Mouse (Mus musculus) hindbrain, embryonic 11.5 days (tissue): ENCODE measurements around the gene Atp1b1. TPM values are rescaled to one million over a fixed set of nuclear protein-coding genes. Genes with fewer than 3 reads are reported as not detected.

Experiments used
- ATAC-seq: fragments of 200-750 bp; cut with Nextera tagmentation; 2 replicates; pipeline ENCODE4 v1.8.0; 2017; ENCODE audit warnings: mild to moderate bottlenecking, moderate TSS enrichment, moderate library complexity; ENCODE audit not compliant: low FRiP score
- DNase-seq: peaks from one replicate; pipeline ENCODE4 v3.0.0-alpha.2; 2015; ENCODE audit warnings: low spot score
- H3K27ac ChIP-seq: fragments of 300-500 bp; sonication (generic); 2 replicates; pipeline ENCODE4 v1.5.1; 2014; ENCODE audit warnings: mild to moderate bottlenecking, low read depth, low read length
- H3K27me3 ChIP-seq: fragments of 300-500 bp; sonication (generic); 2 replicates; pipeline ENCODE4 v1.6.1; 2014; ENCODE audit warnings: mild to moderate bottlenecking, low read length, moderate library complexity, mixed read lengths; ENCODE audit not compliant: control insufficient read depth, insufficient read depth
- H3K36me3 ChIP-seq: fragments of 300-500 bp; sonication (generic); 2 replicates; pipeline ENCODE4 v1.6.1; 2014; ENCODE audit warnings: mild to moderate bottlenecking, low read length, moderate library complexity, mixed read lengths; ENCODE audit not compliant: control insufficient read depth, insufficient read depth
- H3K4me1 ChIP-seq: fragments of 300-500 bp; sonication (generic); replicated peaks from 2 replicates; pipeline ENCODE4 v1.6.1; 2014; ENCODE audit warnings: low read length, mixed read lengths; ENCODE audit not compliant: control insufficient read depth, insufficient read depth
- H3K4me2 ChIP-seq: fragments of 300-500 bp; sonication (generic); replicated peaks from 2 replicates; pipeline ENCODE4 v1.6.1; 2014; ENCODE audit warnings: mild to moderate bottlenecking, low read depth, low read length
- H3K4me3 ChIP-seq: fragments of 300-500 bp; sonication (generic); 2 replicates; pipeline ENCODE4 v1.5.1; 2014; ENCODE audit warnings: low read depth, low read length
- H3K9ac ChIP-seq: fragments of 300-500 bp; sonication (generic); 2 replicates; pipeline ENCODE4 v1.6.1; 2014; ENCODE audit warnings: low read depth, low read length
- H3K9me3 ChIP-seq: fragments of 300-500 bp; sonication (generic); 2 replicates; pipeline ENCODE4 v1.6.1; 2016; ENCODE audit warnings: low read length; ENCODE audit not compliant: control insufficient read depth
- WGBS: fragments of 180-500 bp; shearing (Covaris S2); extraction: QIAGEN DNeasy Blood & Tissue Kit; methylation state at CpG from one replicate; pipeline ENCODE4 v1.1.7; 2014; 5-methylcytosine and 5-hydroxymethylcytosine counted together
- polyA plus RNA-seq: library from polyadenylated mRNA; unstranded; fragments of >200 nt; fragmentation: Nextera tagmentation; extraction: Ambion mirVana; gene quantifications from 2 replicates; pipeline ENCODE4 v1.2.1, GENCODE M21; 2014

Atp1b1 gene
- polyA plus RNA-seq, 1 experiment from 2014 or later: 28.7 TPM

DNA sequence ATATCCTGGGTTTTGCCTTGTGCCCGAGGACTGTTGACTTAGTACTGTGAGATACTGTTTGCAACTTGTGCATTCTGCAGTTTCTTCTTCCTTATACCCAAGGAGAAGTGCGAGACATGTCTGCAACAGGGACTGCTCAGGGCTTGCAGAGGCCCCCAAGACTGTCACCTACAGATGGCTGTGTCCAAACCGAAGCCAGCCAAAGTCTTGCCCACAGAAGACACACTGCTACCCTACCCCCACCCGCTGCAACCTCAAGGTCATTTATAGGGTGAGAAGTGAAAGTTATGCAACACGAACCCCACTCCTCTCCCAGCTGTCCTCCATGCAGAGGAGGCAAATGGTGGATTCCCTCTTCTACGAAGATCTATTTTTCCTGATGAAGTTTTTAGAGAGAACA lies 5.6 kb downstream of the Atp1b1 start:
- H3K27me3 ChIP-seq: no peaks in the 10 kb centered on the region
- DNase-seq: no peak
- 95% methylated on average over 6 of the region's 6 CpGs for WGBS
- H3K27ac ChIP-seq: no peak overlapping the region
- H3K9ac ChIP-seq: no peak overlapping the region
- H3K4me1 ChIP-seq: no peaks in the 10 kb centered on the region
- no peak overlapping the region for H3K4me3 ChIP-seq
- no peak for ATAC-seq
- H3K4me2 ChIP-seq: no peak overlapping the region
- no peaks in the 10 kb centered on the region for H3K36me3 ChIP-seq
- H3K9me3 ChIP-seq: no peaks in the 10 kb centered on the region

DNA sequence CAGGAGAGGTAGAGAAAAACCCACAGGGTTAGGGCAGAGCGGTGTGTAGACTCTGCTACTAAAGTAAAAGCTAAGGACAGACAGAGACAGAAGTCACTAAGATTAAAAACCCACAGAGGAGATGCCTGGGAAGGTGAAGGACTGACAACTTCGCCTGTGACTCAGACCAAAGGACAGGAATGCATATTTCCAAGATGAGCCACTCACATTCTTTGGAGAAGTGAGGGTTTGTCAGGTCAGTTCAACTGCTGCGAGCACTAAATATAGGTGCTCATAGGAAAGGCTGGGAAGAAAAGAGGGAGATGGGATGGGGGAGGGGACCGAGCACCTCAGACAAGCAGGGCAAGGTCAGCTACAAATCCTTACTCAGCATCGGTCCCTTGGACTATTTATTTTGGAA lies 6.8 kb downstream of the Atp1b1 start:
- no peaks in the 10 kb centered on the region for H3K4me1 ChIP-seq
- 90% methylated on average over 5 of the region's 5 CpGs for WGBS
- no peak overlapping the region for H3K4me2 ChIP-seq
- no peaks in the 10 kb centered on the region for H3K36me3 ChIP-seq
- H3K4me3 ChIP-seq: no peak overlapping the region
- no peaks in the 10 kb centered on the region for H3K9me3 ChIP-seq
- no peak overlapping the region for H3K9ac ChIP-seq
- H3K27me3 ChIP-seq: no peaks in the 10 kb centered on the region
- no peak overlapping the region for H3K27ac ChIP-seq
- DNase-seq: no peak
- no peak for ATAC-seq

DNA sequence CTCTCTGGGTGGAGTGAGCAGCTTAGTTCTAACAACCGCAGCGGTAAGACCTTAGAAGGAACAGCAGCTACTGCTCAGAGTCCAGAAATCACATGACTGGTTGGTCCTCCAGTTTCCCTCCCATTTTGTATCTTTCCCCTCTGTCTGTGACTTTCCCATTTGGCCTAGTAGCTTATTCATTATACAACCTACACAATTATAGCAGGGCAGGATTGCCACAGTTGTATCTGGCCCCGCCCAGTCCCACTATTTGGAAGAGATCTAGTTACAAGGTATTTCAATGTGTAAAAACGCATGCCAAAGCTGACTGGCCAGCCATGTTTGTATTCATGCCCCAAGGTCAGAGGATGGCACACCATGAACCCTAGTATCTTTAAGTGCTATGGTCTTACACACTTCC lies 7.5 kb downstream of the Atp1b1 start:
- Histone ChIP-seq H3K4me2 (no peak overlapping the region), H3K4me3 (no peak overlapping the region), H3K36me3 (no peaks in the 10 kb centered on the region), H3K27ac (no peak overlapping the region), H3K27me3 (no peaks in the 10 kb centered on the region), H3K9me3 (no peaks in the 10 kb centered on the region), H3K9ac (no peak overlapping the region), H3K4me1 (no peaks in the 10 kb centered on the region)
- no peak for ATAC-seq
- 89% methylated on average over 4 of the region's 4 CpGs for WGBS
- DNase-seq: no peak

DNA sequence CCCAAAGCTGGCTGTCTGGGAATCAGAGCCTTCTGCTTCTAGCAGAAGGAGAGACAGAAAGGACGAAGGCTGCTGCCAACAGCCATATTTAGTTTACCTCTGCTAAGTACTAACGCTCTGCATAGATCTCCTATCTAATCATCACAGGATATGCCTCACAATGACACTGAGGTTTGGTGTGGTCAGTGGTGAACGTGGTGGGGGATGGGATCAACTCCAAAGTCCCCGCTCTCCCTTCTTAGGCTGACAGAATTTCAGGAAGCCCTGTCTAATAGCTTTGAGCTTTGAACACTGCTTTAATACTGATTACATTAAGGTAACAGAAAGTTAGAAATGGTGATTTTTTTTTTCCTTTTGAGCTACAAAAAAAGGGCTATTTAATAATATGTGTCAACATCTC lies 7.9 kb downstream of the Atp1b1 start:
- WGBS: 85% methylated on average over 4 of the region's 4 CpGs
- DNase-seq: no peak

DNA sequence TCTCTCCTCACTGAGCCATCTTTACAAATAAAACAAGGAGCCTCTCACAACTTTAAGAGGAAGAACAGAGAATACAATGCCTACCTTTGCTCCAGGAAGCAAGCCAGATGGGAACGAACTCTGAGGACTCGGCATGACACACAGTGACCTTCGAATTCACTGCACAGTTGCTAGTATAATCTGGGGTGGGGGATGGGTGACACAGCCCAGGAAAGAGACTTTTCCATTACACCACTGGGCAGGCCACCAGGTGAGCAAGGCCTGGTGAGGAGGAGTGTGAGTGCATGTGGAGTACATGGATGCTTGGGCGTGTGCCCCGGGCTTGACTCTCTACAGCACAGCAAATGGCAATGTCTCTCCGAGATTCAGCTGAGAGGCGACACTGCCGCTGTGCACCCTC lies 8.5 kb downstream of the Atp1b1 start:
- H3K4me2 ChIP-seq: no peak overlapping the region
- no peak overlapping the region for H3K9ac ChIP-seq
- 92% methylated on average over 8 of the region's 8 CpGs for WGBS
- H3K9me3 ChIP-seq: no peaks in the 10 kb centered on the region
- no peaks in the 10 kb centered on the region for H3K4me1 ChIP-seq
- H3K27ac ChIP-seq: no peak overlapping the region
- no peaks in the 10 kb centered on the region for H3K36me3 ChIP-seq
- no peak overlapping the region for H3K4me3 ChIP-seq
- no peak for ATAC-seq
- no peak for DNase-seq
- no peaks in the 10 kb centered on the region for H3K27me3 ChIP-seq

More for the DNA sequence above, 7.9 kb downstream of the Atp1b1 start:
- Histone ChIP-seq H3K4me2 (no peak overlapping the region), H3K9ac (no peak overlapping the region), H3K36me3 (no peaks in the 10 kb centered on the region), H3K4me3 (no peak overlapping the region), H3K27me3 (no peaks in the 10 kb centered on the region), H3K27ac (no peak overlapping the region), H3K9me3 (no peaks in the 10 kb centered on the region), H3K4me1 (no peaks in the 10 kb centered on the region)
- ATAC-seq: no peak

DNA sequence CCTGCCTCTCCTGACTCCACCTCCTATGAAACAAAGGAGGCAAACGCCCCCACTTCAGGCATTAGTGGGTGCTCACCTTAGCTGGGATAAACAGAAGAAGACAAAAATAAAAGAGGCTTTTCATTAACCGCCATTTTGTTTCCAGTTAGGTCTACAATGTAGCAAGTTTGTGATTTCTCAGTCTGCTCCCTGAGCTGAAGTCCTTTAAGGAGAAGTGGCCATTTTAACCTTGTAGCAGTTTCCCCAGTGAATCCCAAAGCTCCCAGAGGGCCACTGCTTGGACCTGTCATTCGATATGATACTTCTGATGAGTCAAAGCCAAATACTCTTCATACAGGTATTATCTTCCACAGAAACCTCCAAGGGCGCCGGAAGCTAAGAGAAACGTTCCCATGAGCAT lies 10.6 kb downstream of the Atp1b1 start:
- ATAC-seq: no peak
- Histone ChIP-seq H3K36me3 (no peaks in the 10 kb centered on the region), H3K27me3 (no peaks in the 10 kb centered on the region), H3K27ac (no peak overlapping the region), H3K4me1 (no peaks in the 10 kb centered on the region), H3K9ac (no peak overlapping the region), H3K4me2 (no peak overlapping the region), H3K9me3 (no peaks in the 10 kb centered on the region), H3K4me3 (no peak overlapping the region)
- 90% methylated on average over 6 of the region's 6 CpGs for WGBS
- DNase-seq: no peak

DNA sequence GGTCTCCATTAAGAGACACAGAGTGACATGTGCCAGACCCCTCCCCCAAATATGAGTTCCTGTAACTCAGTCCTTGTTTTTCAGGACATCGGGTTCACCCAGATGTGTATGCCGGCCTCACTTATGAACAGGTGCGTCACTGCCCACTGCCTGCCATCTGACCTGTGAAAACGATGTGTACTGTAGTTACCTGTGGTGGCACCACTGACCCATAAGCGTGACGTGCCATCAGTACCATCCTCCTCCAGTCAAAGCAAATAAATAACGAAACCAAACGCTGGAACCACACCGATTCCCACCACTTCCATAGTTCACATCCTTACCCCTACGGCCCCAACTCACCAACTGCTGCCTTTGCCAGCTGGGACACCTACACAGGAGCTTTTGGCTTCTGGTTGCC lies 11.6 kb downstream of the Atp1b1 start:
- Histone ChIP-seq H3K36me3 (no peaks in the 10 kb centered on the region), H3K9ac (no peak overlapping the region), H3K27ac (no peak overlapping the region), H3K4me2 (no peak overlapping the region), H3K4me1 (no peaks in the 10 kb centered on the region), H3K4me3 (no peak overlapping the region), H3K9me3 (no peaks in the 10 kb centered on the region), H3K27me3 (no peaks in the 10 kb centered on the region)
- ATAC-seq (0 out of 2 replicates have a peak, but pooled peaks have one; percentile 10), DNase-seq (no peak)
- WGBS: 94% methylated on average over 10 of the region's 10 CpGs

DNA sequence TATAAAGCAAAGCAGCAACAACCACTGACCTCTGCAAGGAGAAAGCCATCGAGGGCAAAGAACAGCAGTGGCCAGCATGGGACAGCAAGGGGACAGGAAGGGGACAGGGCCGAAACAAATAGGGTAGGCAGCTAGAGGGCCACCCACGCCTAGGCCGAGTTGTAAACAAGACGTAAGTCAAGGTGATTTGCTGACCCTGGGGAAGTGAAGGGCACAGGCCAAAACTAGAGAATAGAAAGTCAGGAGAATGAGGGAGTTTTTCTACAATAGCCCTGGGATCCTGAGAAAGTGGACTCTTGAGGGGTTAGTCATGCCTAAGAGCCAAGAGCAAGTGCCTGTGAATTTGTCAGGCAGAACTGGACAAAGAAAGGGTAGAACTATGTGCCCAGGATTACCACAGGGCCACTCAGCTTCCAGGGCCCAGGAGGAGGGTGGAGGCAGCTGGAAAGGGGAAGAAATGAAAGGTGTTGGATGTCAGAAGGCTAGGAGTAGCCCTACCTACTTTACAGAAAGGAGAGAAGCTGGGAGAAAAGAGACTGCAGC lies 12.5 kb downstream of the Atp1b1 start:
- Histone ChIP-seq H3K36me3 (no peaks in the 10 kb centered on the region), H3K4me2 (no peak overlapping the region), H3K9me3 (no peaks in the 10 kb centered on the region), H3K4me1 (no peaks in the 10 kb centered on the region), H3K27me3 (no peaks in the 10 kb centered on the region), H3K27ac (no peak overlapping the region), H3K9ac (no peak overlapping the region), H3K4me3 (no peak overlapping the region)
- DNase-seq: no peak
- ATAC-seq: no peak
- 82% methylated on average over 5 of the region's 5 CpGs for WGBS

DNA sequence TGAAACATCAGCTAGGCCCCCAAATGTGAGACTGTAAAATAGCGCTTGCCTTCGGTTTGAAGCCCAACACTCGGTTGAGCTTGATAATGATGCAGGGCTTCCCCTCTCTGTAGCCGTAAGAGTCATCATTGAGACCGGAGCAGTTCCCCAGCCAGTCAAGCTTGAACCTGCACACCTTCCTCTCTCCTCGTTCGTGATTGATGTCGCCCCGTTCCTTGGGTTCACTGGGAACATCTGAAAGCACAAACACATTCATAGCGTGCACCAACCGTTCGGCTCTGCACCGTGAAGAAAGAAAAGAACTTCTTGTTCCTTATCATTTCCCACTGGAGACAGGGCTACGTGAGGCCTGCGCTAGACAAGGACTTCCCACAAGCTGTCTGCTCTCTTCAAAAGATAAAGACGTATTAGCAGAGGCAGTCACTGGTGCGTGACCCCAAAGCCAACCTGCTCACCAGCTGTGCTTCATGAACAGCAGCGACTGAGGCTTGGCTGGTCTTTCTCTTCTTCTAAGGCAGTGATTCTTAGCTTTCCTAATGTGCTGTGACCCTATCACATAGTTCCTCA lies 16.7 kb downstream of the Atp1b1 start:
- Histone ChIP-seq H3K36me3 (no peaks in the 10 kb centered on the region), H3K27ac (no peak overlapping the region), H3K4me3 (no peak overlapping the region), H3K4me1 (no peaks in the 10 kb centered on the region), H3K9ac (no peak overlapping the region), H3K27me3 (no peaks in the 10 kb centered on the region), H3K9me3 (no peaks in the 10 kb centered on the region), H3K4me2 (no peak overlapping the region)
- DNase-seq: no peak
- 58% methylated on average over 18 of the region's 18 CpGs for WGBS
- peak; percentile 37; the same call in 1 of the 2 replicates for ATAC-seq
